Mouse (Mus musculus) heart, adult 2 months (tissue): ENCODE measurements around the gene Arhgap23.

Source experiments
- CTCF ChIP-seq: fragments of 200-600 bp; IDR thresholded peaks from 2 replicates; pipeline ENCODE4 v1.8.1; 2022; ENCODE audit warnings: antibody characterized with exemption, mild to moderate bottlenecking, moderate library complexity
- EP300 ChIP-seq: fragments of 200-500 bp; IDR thresholded peaks from 2 replicates; pipeline ENCODE4 v1.6.1; 2011; ENCODE audit warnings: low read depth, low read length, control low read depth; ENCODE audit not compliant: insufficient read depth
- POLR2A ChIP-seq: fragments of 200-500 bp; IDR thresholded peaks from 2 replicates; pipeline ENCODE4 v1.6.1; 2011; ENCODE audit warnings: mild to moderate bottlenecking, low read depth, low read length, control low read depth; ENCODE audit not compliant: insufficient read depth

DNA sequence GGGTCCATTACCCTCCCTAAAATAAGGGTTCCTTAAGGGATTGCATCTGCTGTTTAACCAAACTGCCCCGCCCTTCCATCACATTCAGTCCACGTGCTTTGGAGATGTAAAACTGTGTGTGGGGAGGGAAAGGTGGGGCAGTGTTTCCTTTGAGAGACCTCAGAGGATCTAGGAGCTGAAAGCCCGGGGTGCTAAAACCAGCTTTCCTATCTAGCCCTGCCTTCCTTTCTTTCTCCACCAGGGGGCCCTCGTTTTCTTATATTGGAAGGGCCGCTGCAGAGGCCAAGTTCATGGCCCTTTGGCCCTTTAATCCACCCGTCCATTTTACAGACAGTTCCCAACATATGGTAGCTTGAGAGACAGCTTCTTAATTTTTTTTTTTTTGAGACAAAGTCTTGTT lies 7.2 kb upstream of the Arhgap23 start:
- TF ChIP-seq POLR2A (no peak), CTCF (peak; percentile 93), EP300 (peak; percentile 53; the same call in 1 of the 2 replicates)
